Mouse (Mus musculus) B cell, adult (primary cell): ENCODE data around the gene Fan1. TPM values are rescaled to one million over a fixed set of nuclear protein-coding genes. Genes with fewer than 3 reads are reported as not detected.

Experiments
- total RNA-seq: library from RNA; stranded (reverse); gene quantifications from 4 replicates; pipeline ENCODE4 v1.2.4, GENCODE M21; 2023; ENCODE audit not compliant: inconsistent age

The Fan1 gene
- total RNA-seq: 7.2 to 10.0 TPM (median 9.2 TPM) in 4 replicates

DNA sequence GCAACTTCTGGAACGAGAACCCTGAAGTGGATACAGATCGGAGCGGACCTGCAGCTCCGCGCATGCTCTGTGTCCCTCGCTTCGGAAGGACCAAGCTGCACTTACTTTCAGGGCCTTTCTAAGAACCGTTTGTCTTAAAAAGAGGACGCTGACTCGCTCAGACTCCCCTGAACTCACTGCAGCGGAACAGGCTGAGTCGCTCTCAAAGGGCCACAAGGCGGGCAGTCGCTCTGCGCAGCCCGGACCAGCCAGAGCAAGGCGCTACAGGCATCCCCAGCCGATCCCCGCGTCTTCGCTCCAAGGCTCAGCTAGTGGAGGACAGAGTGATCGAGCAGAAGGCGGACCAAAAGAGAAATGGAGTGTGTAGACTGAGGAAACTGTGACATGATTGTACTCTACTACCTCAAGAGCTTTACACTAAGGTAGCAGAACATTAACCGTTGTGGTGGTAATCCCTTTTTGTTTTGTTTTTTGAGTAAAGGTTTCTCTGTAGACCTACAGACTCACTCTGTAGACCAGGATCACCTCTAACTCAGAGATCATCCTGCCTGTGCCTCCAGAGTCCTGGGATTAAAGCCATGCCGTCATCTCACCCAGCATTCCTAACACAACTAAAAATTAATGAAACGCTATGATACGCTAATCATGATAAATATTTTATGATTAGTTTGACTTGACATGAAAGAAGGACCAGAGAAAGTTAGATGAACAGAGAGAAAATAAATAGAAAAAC is at the start of gene Fan1:
TSS of gene Fan1 (minus strand) at position 266 of the 733 bp plus-strand sequence.

DNA sequence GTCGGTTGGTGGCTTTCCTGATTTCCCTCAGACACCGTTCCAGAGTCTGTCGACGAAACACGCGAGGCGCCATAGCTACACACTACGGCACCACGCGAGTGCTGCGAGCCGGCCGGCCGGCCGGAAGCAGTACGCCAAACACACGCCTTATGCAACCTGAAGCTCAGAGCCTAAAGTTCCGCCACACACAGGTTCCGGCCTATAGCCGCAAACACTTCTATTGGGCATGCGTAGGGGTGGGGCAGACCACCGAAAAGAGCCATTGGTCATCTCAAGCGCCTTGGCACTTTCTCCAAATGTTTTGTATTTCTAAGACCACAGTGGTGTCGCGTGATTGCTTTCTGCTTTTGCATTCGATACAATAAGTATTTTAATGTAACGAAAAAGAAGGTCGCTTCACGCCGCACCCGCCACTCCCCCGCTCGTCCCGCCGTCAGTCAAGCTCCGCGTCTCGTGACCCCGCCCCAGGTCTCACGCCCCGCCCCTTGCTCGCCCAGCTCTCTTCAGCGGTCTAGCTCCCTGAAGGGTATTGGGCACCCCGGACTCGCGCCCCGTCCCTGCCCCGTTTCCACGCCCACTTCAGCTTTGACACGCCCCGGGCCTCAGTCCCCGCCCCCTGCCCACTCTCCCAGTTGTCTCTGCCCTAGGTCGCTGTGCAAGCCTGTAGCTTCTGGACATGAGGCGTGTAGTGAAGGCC is 18.4 kb upstream of the Fan1 start, which contains the start of the genes Mphosph10 and Mcee:
TSS of gene Mphosph10 (minus strand) at position 147 of the 697 bp plus-strand sequence.
TSS of gene Mcee (plus strand) at position 486 of the 697 bp plus-strand sequence.

Other genes starting within 250 kb of the Fan1 start
- 0.24 to 0.35 TPM in 2 of 4 replicates, not detected in the others for gene Trpm1, start 220.3 kb downstream of the Fan1 start, total RNA-seq
- 7.2 to 8.3 TPM (median 7.4 TPM) in 4 replicates for gene Mtmr10, start 86.4 kb downstream of the Fan1 start, total RNA-seq
- gene Mphosph10, start 18.2 kb upstream of the Fan1 start, total RNA-seq: 46.0 to 50.7 TPM (median 47.2 TPM) in 4 replicates
- 5.6 to 12.3 TPM (median 9.0 TPM) in 4 replicates for gene Mcee, start 18.5 kb upstream of the Fan1 start, total RNA-seq
- not detected in 4 replicates for gene Apba2, start 127.6 kb upstream of the Fan1 start, total RNA-seq